Mouse (Mus musculus) stomach, embryonic 14.5 days (tissue): ENCODE results near the gene Rnf8. TPM values are rescaled to one million over a fixed set of nuclear protein-coding genes. Genes with fewer than 3 reads are reported as not detected.
A peak's percentile ranks its signal among the peaks of the same experiment; 100 is the strongest.

ENCODE experiments used
- ATAC-seq: fragments of 200-750 bp; cut with Nextera tagmentation; 2 replicates; pipeline ENCODE4 v1.8.0; 2017; ENCODE audit warnings: low read depth, moderate TSS enrichment; ENCODE audit not compliant: insufficient number of reproducible peaks, insufficient read depth, low FRiP score
- H3K27ac ChIP-seq: fragments of 300-500 bp; sonication (generic); 2 replicates; pipeline ENCODE4 v1.5.1; 2014; ENCODE audit warnings: mild to moderate bottlenecking, low read length, moderate library complexity, mixed read lengths
- H3K27me3 ChIP-seq: fragments of 300-500 bp; sonication (generic); 2 replicates; pipeline ENCODE4 v1.6.1; 2014; ENCODE audit warnings: low read length, control low read depth, mixed read lengths; ENCODE audit not compliant: control insufficient read depth, insufficient read depth
- H3K36me3 ChIP-seq: fragments of 300-500 bp; sonication (generic); 2 replicates; pipeline ENCODE4 v1.6.1; 2014; ENCODE audit warnings: mild to moderate bottlenecking, control low read depth, low read length, moderate library complexity, mixed read lengths; ENCODE audit not compliant: control insufficient read depth, insufficient read depth
- H3K4me1 ChIP-seq: fragments of 300-500 bp; sonication (generic); 2 replicates; pipeline ENCODE4 v1.6.1; 2014; ENCODE audit warnings: low read length, control low read depth, mixed read lengths; ENCODE audit not compliant: control insufficient read depth, insufficient read depth
- H3K4me2 ChIP-seq: fragments of 300-500 bp; sonication (generic); replicated peaks from 2 replicates; pipeline ENCODE4 v1.6.1; 2014; ENCODE audit warnings: low read depth, low read length, control low read depth
- H3K4me3 ChIP-seq: fragments of 300-500 bp; sonication (generic); 2 replicates; pipeline ENCODE4 v1.5.1; 2014; ENCODE audit warnings: low read depth, low read length, control low read depth
- H3K9ac ChIP-seq: fragments of 300-500 bp; sonication (generic); replicated peaks from 2 replicates; pipeline ENCODE4 v1.6.1; 2014; ENCODE audit warnings: low read depth, mild to moderate bottlenecking, control low read depth, low read length, moderate library complexity, mixed read lengths
- H3K9me3 ChIP-seq: fragments of 300-500 bp; sonication (generic); 2 replicates; pipeline ENCODE4 v1.6.1; 2016; ENCODE audit warnings: low read depth, low read length, control low read depth; ENCODE audit not compliant: control insufficient read depth
- WGBS: fragments of 180-500 bp; shearing (Covaris S2); extraction: QIAGEN DNeasy Blood & Tissue Kit; methylation state at CpG from one replicate; pipeline ENCODE4 v1.1.7; 2014; 5-methylcytosine and 5-hydroxymethylcytosine counted together
- polyA plus RNA-seq: library from polyadenylated mRNA; unstranded; fragments of >200 nt; fragmentation: Nextera tagmentation; extraction: Ambion mirVana; gene quantifications from 2 replicates; pipeline ENCODE4 v1.2.1, GENCODE M21; 2014

Gene Rnf8
- polyA plus RNA-seq, 1 experiment from 2014 or later: 80.8 TPM

DNA sequence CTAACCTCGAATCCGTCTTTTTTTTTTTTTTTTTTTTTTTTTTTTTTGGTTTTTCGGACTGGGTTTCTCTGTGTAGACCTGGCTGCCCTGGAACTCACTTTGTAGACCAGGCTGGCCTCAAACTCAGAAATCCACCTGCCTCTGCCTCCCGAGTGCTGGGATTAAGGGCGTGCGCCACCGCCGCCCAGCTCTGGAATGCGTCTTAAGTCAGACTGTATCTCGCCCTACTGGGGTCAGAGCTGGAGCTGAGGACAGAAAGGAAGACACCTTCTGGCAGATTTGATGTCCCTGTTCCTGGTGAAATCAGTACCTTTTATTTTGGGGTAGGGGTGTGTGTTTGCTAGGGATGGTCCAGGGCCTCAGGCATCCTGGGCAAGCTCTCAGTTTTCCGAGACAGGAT is 17.7 kb downstream of the Rnf8 start:
- peaks cover 68% of the 10 kb centered on the region for H3K36me3 ChIP-seq
- H3K9me3 ChIP-seq: no peaks in the 10 kb centered on the region
- no peak overlapping the region for H3K4me2 ChIP-seq
- H3K27ac ChIP-seq: no peak overlapping the region
- no peak overlapping the region for H3K4me3 ChIP-seq
- 90% methylated on average over 11 of the region's 11 CpGs for WGBS
- no peak for ATAC-seq
- H3K4me1 ChIP-seq: no peaks in the 10 kb centered on the region
- H3K9ac ChIP-seq: no peak overlapping the region
- no peaks in the 10 kb centered on the region for H3K27me3 ChIP-seq

DNA sequence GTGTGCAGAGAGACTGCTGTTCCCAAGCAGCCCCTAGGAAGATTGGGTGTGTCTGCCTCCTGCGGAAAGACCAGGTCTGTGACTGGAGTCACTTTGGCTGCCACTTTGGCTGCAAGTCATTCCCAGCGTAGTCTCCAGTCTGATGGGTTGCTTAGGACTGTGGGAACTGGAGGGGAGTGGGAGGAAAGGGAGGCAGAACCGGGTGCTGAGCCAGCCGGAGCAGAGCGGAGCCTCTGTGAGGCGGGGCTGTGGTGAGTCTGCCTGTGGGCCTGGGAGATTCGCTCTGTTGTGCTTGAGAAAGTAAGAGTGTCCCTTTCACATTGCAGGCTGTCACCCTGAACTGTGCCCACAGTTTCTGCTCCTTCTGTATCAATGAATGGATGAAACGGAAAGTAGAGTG is 20.9 kb downstream of the Rnf8 start:
- no peak for ATAC-seq

DNA sequence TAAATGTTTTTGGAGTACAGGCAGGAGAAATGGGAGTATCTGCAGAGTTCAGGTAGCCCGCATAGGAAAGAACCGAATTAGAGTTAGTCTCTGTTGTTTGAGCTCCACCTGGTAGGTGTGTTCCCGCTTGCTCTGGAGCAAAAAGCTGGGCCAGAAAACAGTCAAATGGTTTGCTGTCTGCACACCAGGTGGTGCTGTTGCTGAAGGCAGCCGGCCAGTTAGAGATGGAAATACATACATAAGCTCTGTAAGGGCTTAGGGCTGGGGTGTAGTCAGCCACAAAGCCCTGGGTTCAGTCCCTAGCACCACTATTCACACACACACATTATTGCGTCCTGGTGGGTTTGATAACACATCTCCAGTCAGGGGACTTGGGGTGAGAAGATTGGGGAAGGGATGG is 21.5 kb downstream of the Rnf8 start:
- Histone ChIP-seq H3K9me3 (no peaks in the 10 kb centered on the region), H3K4me3 (no peak overlapping the region), H3K9ac (no peak overlapping the region), H3K4me1 (no peaks in the 10 kb centered on the region), H3K36me3 (peaks cover 57% of the 10 kb centered on the region), H3K4me2 (no peak overlapping the region), H3K27me3 (no peaks in the 10 kb centered on the region), H3K27ac (no peak overlapping the region)
- WGBS: 67% methylated on average over 5 of the region's 5 CpGs
- no peak for ATAC-seq

More for the DNA sequence above, 20.9 kb downstream of the Rnf8 start:
- H3K4me1 ChIP-seq: no peaks in the 10 kb centered on the region
- H3K4me2 ChIP-seq: no peak overlapping the region
- no peak overlapping the region for H3K4me3 ChIP-seq
- H3K9me3 ChIP-seq: no peaks in the 10 kb centered on the region
- H3K9ac ChIP-seq: no peak overlapping the region
- H3K27ac ChIP-seq: no peak overlapping the region
- peaks cover 59% of the 10 kb centered on the region for H3K36me3 ChIP-seq
- H3K27me3 ChIP-seq: no peaks in the 10 kb centered on the region
- WGBS: 88% methylated on average over 8 of the region's 8 CpGs

DNA sequence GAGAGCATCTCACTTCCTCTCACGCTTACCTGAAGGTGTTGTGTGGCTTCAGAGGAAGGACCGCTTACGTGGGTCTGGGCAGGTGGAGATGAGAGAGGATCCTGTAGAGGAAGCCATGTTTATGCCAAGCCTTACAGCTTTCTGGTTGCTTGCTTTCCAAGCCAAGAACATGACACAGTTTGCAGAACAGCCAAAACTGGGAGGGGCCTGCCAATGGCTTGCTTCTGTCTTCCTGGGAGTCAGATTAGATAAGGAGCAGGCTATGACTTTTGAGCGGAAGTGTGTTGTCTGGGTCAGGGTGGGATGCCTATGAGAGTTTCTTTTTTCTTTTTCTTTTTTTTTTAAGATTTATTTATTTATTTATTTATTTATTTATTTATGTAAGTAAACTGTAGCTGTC is 22.8 kb downstream of the Rnf8 start:
- Histone ChIP-seq H3K9ac (no peak overlapping the region), H3K36me3 (peaks cover 54% of the 10 kb centered on the region), H3K9me3 (no peaks in the 10 kb centered on the region), H3K4me3 (no peak overlapping the region), H3K4me1 (no peaks in the 10 kb centered on the region), H3K4me2 (no peak overlapping the region), H3K27ac (no peak overlapping the region), H3K27me3 (no peaks in the 10 kb centered on the region)
- no peak for ATAC-seq
- 92% methylated on average over 4 of the region's 4 CpGs for WGBS

DNA sequence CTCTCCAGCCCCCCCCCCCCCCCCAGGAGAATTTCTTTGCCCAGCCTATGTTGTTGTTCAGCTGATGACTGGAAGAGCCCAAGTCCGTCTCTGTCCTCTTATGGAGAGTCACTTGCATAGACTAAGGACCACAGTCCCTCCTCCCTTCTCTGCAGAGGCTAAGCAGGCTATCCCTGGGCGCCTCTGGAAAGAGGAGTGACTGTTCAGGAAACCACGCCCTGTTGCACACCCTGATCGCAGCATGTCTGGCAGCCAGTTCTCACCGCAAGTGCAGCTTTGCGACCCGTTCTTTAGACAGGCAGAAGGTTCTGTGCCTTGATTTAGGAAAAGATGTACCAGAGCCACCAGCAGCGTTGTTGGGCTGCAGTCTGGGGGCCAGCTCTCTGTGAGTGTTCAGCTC is 23.3 kb downstream of the Rnf8 start:
- no peak for ATAC-seq
- WGBS: 75% methylated on average over 8 of the region's 8 CpGs

DNA sequence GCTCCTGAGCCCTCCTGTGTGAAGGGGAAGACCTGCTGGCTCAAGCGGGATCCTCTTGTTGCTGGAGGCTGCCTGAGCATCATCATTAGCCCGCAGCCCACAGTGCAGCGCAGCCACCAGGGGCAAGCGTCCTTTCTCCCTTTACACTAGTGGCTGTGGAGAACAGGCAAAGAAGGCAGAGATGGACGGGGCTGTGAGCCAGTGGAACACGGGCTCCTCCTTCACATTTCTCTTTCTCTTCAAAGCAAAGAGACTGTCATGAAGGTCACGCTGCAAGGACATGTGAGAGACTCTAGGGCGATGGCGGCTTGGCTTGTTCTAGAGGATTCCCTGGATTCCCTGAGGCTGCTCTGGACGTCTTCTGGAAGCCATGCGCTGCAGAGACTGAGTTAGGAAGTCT is 26.4 kb downstream of the Rnf8 start:
- no peak overlapping the region for H3K9ac ChIP-seq
- H3K4me3 ChIP-seq: no peak overlapping the region
- H3K27ac ChIP-seq: no peak overlapping the region
- H3K27me3 ChIP-seq: no peaks in the 10 kb centered on the region
- H3K9me3 ChIP-seq: no peaks in the 10 kb centered on the region
- no peaks in the 10 kb centered on the region for H3K4me1 ChIP-seq
- no peak overlapping the region for H3K4me2 ChIP-seq
- ATAC-seq: no peak
- H3K36me3 ChIP-seq: peaks cover 41% of the 10 kb centered on the region
- 94% methylated on average over 11 of the region's 11 CpGs for WGBS

More for the DNA sequence above, 23.3 kb downstream of the Rnf8 start:
- Histone ChIP-seq H3K4me1 (no peaks in the 10 kb centered on the region), H3K9me3 (no peaks in the 10 kb centered on the region), H3K9ac (no peak overlapping the region), H3K4me2 (no peak overlapping the region), H3K27ac (no peak overlapping the region), H3K4me3 (no peak overlapping the region), H3K27me3 (no peaks in the 10 kb centered on the region), H3K36me3 (peaks cover 55% of the 10 kb centered on the region)

DNA sequence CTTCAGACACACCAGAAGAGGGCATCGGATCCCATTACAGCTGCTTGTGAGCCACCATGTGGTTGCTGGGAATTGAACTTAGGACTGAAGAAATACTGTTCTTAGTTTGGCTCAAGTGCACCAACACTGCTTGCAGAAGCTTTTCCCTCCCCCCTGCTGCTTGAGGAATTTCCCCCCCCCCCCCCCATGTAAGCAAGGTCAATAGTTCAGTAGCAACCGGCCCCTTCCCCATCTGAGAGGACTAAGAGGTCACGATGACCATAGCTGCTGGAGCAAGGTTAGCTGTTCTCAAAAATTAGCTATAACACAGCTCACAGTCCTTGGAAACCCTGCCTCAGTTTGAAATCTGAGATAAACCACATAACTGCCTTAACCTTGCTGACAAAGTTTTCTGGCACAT is 27.6 kb downstream of the Rnf8 start:
- no peaks in the 10 kb centered on the region for H3K27me3 ChIP-seq
- no peak overlapping the region for H3K9ac ChIP-seq
- peaks cover 29% of the 10 kb centered on the region for H3K36me3 ChIP-seq
- H3K4me3 ChIP-seq: no peak overlapping the region
- 58% methylated on average over 3 of the region's 3 CpGs for WGBS
- H3K4me2 ChIP-seq: no peak overlapping the region
- no peak for ATAC-seq
- no peaks in the 10 kb centered on the region for H3K4me1 ChIP-seq
- no peaks in the 10 kb centered on the region for H3K9me3 ChIP-seq
- no peak overlapping the region for H3K27ac ChIP-seq

DNA sequence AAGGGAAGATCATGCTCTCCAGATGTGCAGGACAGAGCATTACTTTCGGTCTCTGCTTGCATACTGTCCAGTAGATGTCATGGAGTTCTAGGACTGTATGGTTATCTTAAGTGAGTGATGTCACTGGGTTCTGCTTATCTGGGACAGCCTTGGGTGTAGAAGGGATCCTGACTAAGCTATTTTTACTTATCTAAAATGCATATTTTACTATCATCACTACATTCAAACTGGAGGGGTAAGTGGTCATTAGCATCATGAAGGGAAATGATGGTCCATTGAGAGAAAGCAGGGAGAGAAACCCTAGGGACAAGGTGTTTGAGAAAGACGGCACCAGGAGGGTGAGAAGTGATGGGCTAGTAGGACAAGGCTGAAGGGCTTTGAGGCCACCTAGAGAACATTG is 43.7 kb downstream of the Rnf8 start:
- no peaks in the 10 kb centered on the region for H3K9me3 ChIP-seq
- H3K4me2 ChIP-seq: no peak overlapping the region
- H3K36me3 ChIP-seq: no peaks in the 10 kb centered on the region; the same call in 1 of the 2 replicates
- no peaks in the 10 kb centered on the region for H3K27me3 ChIP-seq
- no peak overlapping the region for H3K27ac ChIP-seq
- H3K4me3 ChIP-seq: no peak overlapping the region
- 76% methylated on average over 2 of the region's 2 CpGs for WGBS
- H3K9ac ChIP-seq: no peak overlapping the region
- ATAC-seq: no peak; the same call in 1 of the 2 replicates
- H3K4me1 ChIP-seq: peaks cover 7% of the 10 kb centered on the region; the same call in 1 of the 2 replicates

DNA sequence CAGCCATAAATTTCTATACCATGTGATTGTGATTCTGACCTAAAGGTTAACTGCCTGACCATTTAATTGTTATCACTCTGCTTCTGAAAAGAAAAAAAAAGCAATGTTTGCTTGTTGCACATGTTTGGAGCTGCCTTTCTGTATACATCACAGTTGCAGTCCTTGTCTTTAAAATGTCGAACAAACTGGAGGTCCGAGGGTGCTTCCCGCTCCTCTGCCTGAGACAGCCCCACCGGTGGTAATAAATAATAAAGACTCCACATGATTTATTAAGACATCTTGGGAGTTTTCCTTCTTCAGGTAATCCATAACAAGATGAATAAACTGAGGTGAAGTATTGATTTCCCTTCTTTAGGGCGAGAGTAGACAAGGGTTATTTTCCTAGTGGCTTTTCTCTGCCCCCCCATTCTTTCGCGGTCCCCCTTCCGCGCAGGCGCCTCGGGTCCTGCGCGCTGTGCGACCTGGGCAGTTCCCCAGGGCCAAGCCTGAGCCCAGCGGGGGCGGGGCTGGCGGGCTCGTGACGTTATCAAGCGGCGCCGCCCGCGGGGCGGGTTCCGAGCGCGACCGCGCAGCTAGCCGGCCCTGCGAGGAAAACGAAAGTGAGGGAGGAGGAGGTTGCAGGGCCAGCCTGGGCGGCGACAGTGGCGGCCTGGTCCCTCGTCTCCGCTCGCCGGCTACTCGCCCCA is 45.6 kb downstream of the Rnf8 start, which contains the start of gene Cmtr1:
TSS of gene Cmtr1 (plus strand) at position 520 of the 686 bp plus-strand sequence.
- H3K4me2 ChIP-seq: peak within 1 kb of the TSS; percentile 72
- peak within 1 kb of the TSS; percentile 78 for H3K4me3 ChIP-seq
- peaks cover 7% of the 10 kb centered on the region; the same call in 1 of the 2 replicates for H3K4me1 ChIP-seq
- peaks cover 10% of the 10 kb centered on the region for H3K36me3 ChIP-seq
- H3K27ac ChIP-seq: peak within 1 kb of the TSS; percentile 79
- H3K9me3 ChIP-seq: no peaks in the 10 kb centered on the region
- WGBS: 1% methylated on average over 41 of the region's 41 CpGs
- peak; percentile 99 for ATAC-seq
- H3K9ac ChIP-seq: peak within 1 kb of the TSS; percentile 87
- no peaks in the 10 kb centered on the region for H3K27me3 ChIP-seq
